Mouse (Mus musculus) embryonic facial prominence, embryonic 14.5 days (tissue): ENCODE measurements around the gene Gjc1. TPM values are rescaled to one million over a fixed set of nuclear protein-coding genes. Genes with fewer than 3 reads are reported as not detected.

Experiments used
- ATAC-seq: fragments of 200-750 bp; cut with Nextera tagmentation; 2 replicates; pipeline ENCODE4 v1.8.0; 2017; ENCODE audit warnings: low read depth, moderate number of reproducible peaks, moderate TSS enrichment
- DNase-seq: peaks from one replicate; pipeline ENCODE4 v3.0.0-alpha.2; 2015; ENCODE audit warnings: low spot score
- H3K27ac ChIP-seq: fragments of 300-500 bp; sonication (generic); replicated peaks from 2 replicates; pipeline ENCODE4 v1.5.1; 2014; ENCODE audit warnings: low read depth, mild to moderate bottlenecking, low read length, moderate library complexity
- H3K27me3 ChIP-seq: fragments of 300-500 bp; sonication (generic); replicated peaks from 2 replicates; pipeline ENCODE4 v1.6.1; 2014; ENCODE audit warnings: low read length; ENCODE audit not compliant: control insufficient read depth, insufficient read depth
- H3K36me3 ChIP-seq: fragments of 300-500 bp; sonication (generic); 2 replicates; pipeline ENCODE4 v1.6.1; 2014; ENCODE audit warnings: low read length, mixed read lengths; ENCODE audit not compliant: control insufficient read depth, insufficient read depth
- H3K4me1 ChIP-seq: fragments of 300-500 bp; sonication (generic); 2 replicates; pipeline ENCODE4 v1.6.1; 2014; ENCODE audit warnings: antibody characterized with exemption, low read length; ENCODE audit not compliant: control insufficient read depth, insufficient read depth
- H3K4me2 ChIP-seq: fragments of 300-500 bp; sonication (generic); 2 replicates; pipeline ENCODE4 v1.6.1; 2014; ENCODE audit warnings: low read depth, mild to moderate bottlenecking, low read length, moderate library complexity, mixed read lengths
- H3K4me3 ChIP-seq: fragments of 300-500 bp; sonication (generic); 2 replicates; pipeline ENCODE4 v1.5.1; 2014; ENCODE audit warnings: low read depth, mild to moderate bottlenecking, low read length
- H3K9ac ChIP-seq: fragments of 300-500 bp; sonication (generic); 2 replicates; pipeline ENCODE4 v1.6.1; 2014; ENCODE audit warnings: low read depth, mild to moderate bottlenecking, low read length, moderate library complexity, mixed read lengths
- H3K9me3 ChIP-seq: fragments of 300-500 bp; sonication (generic); 2 replicates; pipeline ENCODE4 v1.6.1; 2016; ENCODE audit warnings: low read length; ENCODE audit not compliant: control insufficient read depth
- WGBS: fragments of 180-500 bp; shearing (Covaris S2); extraction: QIAGEN DNeasy Blood & Tissue Kit; methylation state at CpG from one replicate; pipeline ENCODE4 v1.1.7; 2014; 5-methylcytosine and 5-hydroxymethylcytosine counted together
- polyA plus RNA-seq: library from polyadenylated mRNA; unstranded; fragments of >200 nt; fragmentation: Nextera tagmentation; extraction: Ambion mirVana; gene quantifications from 2 replicates; pipeline ENCODE4 v1.2.1, GENCODE M21; 2014

Gene Gjc1
- polyA plus RNA-seq, 1 experiment from 2014 or later: 46.0 TPM

- no peak overlapping the region for H3K9ac ChIP-seq
- H3K36me3 ChIP-seq: peaks cover 64% of the 10 kb centered on the region
- H3K9me3 ChIP-seq: no peaks in the 10 kb centered on the region
- H3K4me1 ChIP-seq: no peaks in the 10 kb centered on the region
- 90% methylated on average over 5 of the region's 5 CpGs for WGBS
- DNase-seq (no peak), ATAC-seq (no peak)
- H3K27ac ChIP-seq: no peak overlapping the region
- H3K4me3 ChIP-seq: no peak overlapping the region
- H3K27me3 ChIP-seq: no peaks in the 10 kb centered on the region
- no peak overlapping the region for H3K4me2 ChIP-seq
Measured at GRCm38 (mm10) chr11:102803453-102803852, 16.0 kb downstream of the Gjc1 start.

DNA sequence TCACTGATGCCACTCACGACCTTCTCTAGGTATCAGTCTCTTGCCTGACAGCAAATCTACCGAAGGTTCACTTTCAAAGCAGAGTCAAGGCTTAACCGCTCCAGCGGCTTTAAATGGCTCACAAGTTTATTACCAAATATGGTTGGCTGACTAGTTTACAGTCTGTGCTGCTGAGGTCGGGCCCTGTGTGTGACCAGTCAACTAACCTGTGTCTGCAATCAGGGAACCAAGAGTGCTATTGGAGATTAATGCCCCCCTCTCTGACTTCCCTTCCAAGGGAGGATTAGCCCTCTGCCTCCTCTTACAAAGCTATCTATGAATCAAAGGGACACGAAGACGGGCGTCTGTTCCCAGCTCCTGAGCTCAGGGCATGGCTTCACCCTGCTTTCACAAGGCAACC, 25.3 kb downstream of the Gjc1 start:
- no peak overlapping the region for H3K4me2 ChIP-seq
- 0 out of 2 replicates have a peak, but pooled peaks cover 10% of the 10 kb centered on the region for H3K4me1 ChIP-seq
- H3K9me3 ChIP-seq: no peaks in the 10 kb centered on the region
- H3K27ac ChIP-seq: no peak overlapping the region
- peaks cover 29% of the 10 kb centered on the region for H3K36me3 ChIP-seq
- H3K9ac ChIP-seq: no peak overlapping the region
- WGBS: 67% methylated on average over 8 of the region's 8 CpGs
- DNase-seq: no peak
- ATAC-seq: no peak
- no peaks in the 10 kb centered on the region for H3K27me3 ChIP-seq
- no peak overlapping the region for H3K4me3 ChIP-seq

DNA sequence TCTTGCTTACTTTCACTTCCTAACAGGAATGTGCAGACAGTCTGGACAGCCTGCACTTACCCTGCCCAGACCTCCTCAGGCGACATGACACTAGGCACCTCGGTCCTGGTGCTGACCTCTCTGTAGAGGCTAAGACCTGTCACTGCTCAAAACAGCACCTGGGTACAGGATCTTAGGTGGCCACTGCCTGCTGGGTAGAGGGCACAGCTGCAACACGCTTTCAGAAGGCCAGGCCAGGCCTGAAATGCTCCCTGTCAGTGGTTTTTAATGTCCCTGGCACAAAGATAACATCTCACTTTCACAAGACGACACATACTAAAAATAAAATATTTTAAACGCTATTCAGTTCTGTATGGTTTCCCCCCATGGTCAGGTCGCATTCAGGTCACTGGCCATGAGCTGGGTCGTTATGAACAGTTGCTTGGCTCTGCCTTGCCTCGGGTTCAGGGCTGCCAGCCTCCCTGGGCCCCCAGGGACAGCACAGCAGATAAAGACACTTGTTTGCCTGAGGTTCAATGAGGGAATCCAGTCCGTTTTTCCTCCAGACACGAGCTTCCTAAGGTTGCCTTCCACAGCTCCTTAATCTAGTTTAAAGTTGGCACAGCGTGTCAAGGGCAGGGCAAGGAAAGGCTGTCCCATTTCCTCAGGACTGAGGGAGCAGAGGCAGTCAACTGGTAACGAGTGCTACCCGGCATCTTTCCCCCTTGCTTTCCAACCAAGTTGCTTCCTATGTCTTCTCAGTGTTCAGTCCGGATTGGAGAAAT, 27.6 kb downstream of the Gjc1 start:
- H3K9me3 ChIP-seq: no peaks in the 10 kb centered on the region
- no peak overlapping the region for H3K9ac ChIP-seq
- H3K27ac ChIP-seq: no peak overlapping the region
- ATAC-seq (no peak), DNase-seq (no peak)
- H3K4me1 ChIP-seq: 0 out of 2 replicates have a peak, but pooled peaks cover 10% of the 10 kb centered on the region
- no peak overlapping the region for H3K4me3 ChIP-seq
- H3K27me3 ChIP-seq: no peaks in the 10 kb centered on the region
- H3K4me2 ChIP-seq: no peak overlapping the region
- peaks cover 12% of the 10 kb centered on the region for H3K36me3 ChIP-seq
- WGBS: 43% methylated on average over 14 of the region's 14 CpGs

- Histone ChIP-seq H3K4me3 (no peak overlapping the region), H3K4me2 (no peak overlapping the region), H3K27me3 (no peaks in the 10 kb centered on the region), H3K36me3 (no peaks in the 10 kb centered on the region), H3K9ac (no peak overlapping the region), H3K9me3 (no peaks in the 10 kb centered on the region), H3K27ac (no peak overlapping the region), H3K4me1 (0 out of 2 replicates have a peak, but pooled peaks cover 10% of the 10 kb centered on the region)
- DNase-seq: no peak
- 66% methylated on average over 5 of the region's 5 CpGs for WGBS
- no peak for ATAC-seq
Measured at GRCm38 (mm10) chr11:102787688-102788177, 31.8 kb downstream of the Gjc1 start.

DNA sequence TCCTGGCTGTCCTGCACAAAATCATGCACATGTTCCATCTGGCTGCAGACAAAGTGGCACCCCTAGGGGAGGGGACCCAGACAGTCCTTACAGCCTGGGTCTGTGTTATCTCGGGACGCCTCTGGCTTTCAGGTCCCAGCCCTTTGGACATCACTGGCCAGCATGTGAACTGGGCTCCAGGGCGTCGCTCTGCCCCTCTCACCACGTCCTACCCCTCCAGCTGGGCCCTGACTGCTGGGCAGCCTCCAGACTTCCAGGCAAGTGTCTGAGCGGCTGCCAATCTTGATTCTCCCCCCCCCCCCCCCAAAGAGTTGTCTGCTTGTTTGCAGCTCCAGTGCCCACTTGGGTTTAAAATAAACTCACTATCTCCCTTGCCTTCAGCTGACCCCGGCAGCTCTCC, 36.1 kb downstream of the Gjc1 start:
- H3K36me3 ChIP-seq: no peaks in the 10 kb centered on the region
- ATAC-seq (no peak), DNase-seq (no peak)
- no peak overlapping the region for H3K9ac ChIP-seq
- H3K27me3 ChIP-seq: no peaks in the 10 kb centered on the region
- H3K4me1 ChIP-seq: peaks cover 2% of the 10 kb centered on the region; the same call in 1 of the 2 replicates
- 64% methylated on average over 7 of the region's 7 CpGs for WGBS
- H3K4me3 ChIP-seq: no peak overlapping the region
- H3K4me2 ChIP-seq: no peak overlapping the region
- H3K9me3 ChIP-seq: no peaks in the 10 kb centered on the region
- no peak overlapping the region for H3K27ac ChIP-seq

GRCm38 (mm10) chr11:102781523-102781922, 38.0 kb downstream of the Gjc1 start:
- no peak overlapping the region for H3K4me3 ChIP-seq
- H3K36me3 ChIP-seq: no peaks in the 10 kb centered on the region
- ATAC-seq (no peak), DNase-seq (no peak)
- H3K27ac ChIP-seq: no peak overlapping the region
- no peak overlapping the region for H3K4me2 ChIP-seq
- peaks cover 11% of the 10 kb centered on the region for H3K4me1 ChIP-seq
- WGBS: 83% methylated on average over 4 of the region's 4 CpGs
- no peaks in the 10 kb centered on the region for H3K9me3 ChIP-seq
- H3K9ac ChIP-seq: no peak overlapping the region
- H3K27me3 ChIP-seq: no peaks in the 10 kb centered on the region

DNA sequence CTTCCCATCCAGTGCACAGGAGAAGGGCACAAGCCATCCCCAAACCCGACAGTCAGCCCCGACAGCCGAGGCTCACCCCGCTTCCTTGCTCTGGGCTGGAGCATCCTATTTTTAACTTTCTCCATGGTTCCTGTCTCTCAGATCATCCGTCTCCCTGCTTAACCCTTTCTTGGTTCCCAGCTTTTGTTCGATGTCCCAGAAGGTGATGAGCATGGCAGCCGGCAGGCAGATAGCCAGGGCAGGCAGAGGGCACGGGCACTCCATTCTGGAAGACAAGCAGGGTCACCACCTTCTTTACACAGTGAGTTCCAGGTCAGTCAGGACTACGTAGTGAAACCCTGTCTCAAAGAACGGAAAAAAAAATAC, 38.5 kb downstream of the Gjc1 start:
- 45% methylated on average over 10 of the region's 10 CpGs for WGBS
- peaks cover 11% of the 10 kb centered on the region for H3K4me1 ChIP-seq

GRCm38 (mm10) chr11:102780271-102780985, 39.1 kb downstream of the Gjc1 start:
- Histone ChIP-seq H3K27ac (no peak overlapping the region), H3K9ac (no peak overlapping the region), H3K27me3 (no peaks in the 10 kb centered on the region), H3K4me1 (peaks cover 11% of the 10 kb centered on the region), H3K4me3 (no peak overlapping the region), H3K9me3 (no peaks in the 10 kb centered on the region), H3K36me3 (no peaks in the 10 kb centered on the region), H3K4me2 (no peak overlapping the region)
- no peak for DNase-seq
- ATAC-seq: no peak
- 48% methylated on average over 11 of the region's 11 CpGs for WGBS

More for the DNA sequence above, 38.5 kb downstream of the Gjc1 start:
- ATAC-seq: no peak
- Histone ChIP-seq H3K4me3 (no peak overlapping the region), H3K27me3 (no peaks in the 10 kb centered on the region), H3K36me3 (no peaks in the 10 kb centered on the region), H3K9me3 (no peaks in the 10 kb centered on the region), H3K27ac (no peak overlapping the region), H3K4me2 (no peak overlapping the region), H3K9ac (no peak overlapping the region)
- DNase-seq: no peak
